Mouse (Mus musculus) gastrocnemius, postnatal 4 days (tissue): Measurements from ENCODE around the gene Smim14. TPM values are rescaled to one million over a fixed set of nuclear protein-coding genes. Genes with fewer than 3 reads are reported as not detected.
A peak's percentile ranks its signal among the peaks of the same experiment; 100 is the strongest.
"Not testable (repeated sequence)": the region's sequence is repeated elsewhere in the genome, so short reads cannot be mapped to it uniquely, and the experiment has no call there.

Source experiments
- DNase-seq, 2 experiments: peaks; one replicate each; pipeline ENCODE4 v3.0.0; 2021 to 2022; ENCODE audit warnings: low spot score in 2 of 2, mixed read lengths in 2 of 2
- total RNA-seq, 2 experiments: library from RNA; stranded (reverse); gene quantifications; 2 replicates each; pipeline ENCODE4 v1.2.3; 2021

Gene Smim14
- total RNA-seq, 2 experiments from 2014 or later = 63.6 to 70.2 TPM

DNA sequence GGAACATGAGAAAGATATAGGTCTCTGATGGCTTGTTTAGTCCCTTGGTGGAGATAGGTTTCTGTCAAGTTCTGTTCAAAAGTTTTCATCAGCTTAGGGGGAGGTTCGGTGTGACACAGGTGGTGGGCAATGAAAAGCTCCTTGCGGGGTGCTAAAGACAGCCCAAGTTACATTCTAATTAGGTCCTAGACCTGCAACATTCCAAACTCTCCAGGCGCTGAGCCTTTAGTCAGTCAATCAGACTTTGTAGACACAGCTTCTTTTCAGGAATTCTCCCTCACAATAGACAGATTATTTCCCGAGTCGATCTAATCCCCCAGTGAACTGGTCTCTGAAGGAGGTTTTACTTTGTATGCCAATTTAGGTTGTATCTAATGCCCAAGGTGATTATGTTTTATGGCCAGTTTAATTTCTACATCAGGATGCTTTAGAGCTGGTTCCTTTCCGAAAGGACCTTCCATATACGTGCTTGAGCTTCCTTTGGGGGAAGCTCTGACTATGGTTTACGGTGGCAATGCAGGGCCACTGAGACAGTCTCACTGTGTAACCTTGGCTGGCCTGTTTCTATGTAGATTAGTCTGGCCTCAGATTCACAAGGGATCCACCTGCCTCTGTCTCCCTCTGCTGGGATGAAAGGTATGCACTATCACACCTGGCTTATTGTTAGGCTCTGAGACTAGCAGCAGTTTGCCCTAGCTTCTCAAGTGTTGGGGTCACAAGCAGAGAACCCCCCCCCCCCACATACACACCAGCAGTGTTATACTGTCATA is 11.1 kb downstream of the Smim14 start:
- DNase-seq = no peak

DNA sequence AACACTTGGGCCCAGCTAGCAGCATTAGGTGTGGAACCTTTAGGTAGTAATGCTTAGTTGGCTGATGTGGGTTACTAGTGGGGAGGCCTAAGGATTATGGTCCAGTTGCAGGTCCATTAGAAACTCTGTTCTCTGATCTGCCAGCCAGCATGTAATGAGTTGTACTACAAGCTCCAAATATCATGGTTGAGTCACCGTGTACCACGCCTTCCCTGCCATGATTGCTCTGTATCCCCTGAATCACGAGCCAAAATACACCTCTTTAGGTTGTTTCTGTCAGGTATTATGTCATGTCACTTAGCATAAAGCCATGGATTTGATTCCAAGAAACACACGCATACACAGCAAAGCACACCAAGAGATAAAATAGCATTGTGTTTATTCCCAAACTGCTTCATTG is 12.2 kb downstream of the Smim14 start:
- no peak for DNase-seq

DNA sequence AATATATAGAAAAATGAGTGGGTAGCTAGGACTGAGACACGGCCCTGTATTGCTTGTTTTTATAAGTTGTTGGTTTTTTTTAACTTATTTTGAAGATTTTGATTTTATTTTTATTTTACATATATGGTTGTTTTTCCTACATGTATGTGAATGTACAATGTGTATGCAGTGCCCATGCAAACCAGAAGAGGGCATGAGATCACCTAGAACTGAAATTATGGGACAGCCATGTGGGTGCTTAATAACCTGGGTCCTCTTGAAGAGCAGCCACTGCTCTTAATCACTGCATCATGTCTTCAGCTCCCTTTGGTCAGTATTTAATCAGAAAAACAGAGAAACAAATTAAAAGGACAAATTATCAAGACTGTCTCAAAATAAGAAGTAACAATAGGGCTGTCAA is 15.2 kb downstream of the Smim14 start:
- no peak for DNase-seq

DNA sequence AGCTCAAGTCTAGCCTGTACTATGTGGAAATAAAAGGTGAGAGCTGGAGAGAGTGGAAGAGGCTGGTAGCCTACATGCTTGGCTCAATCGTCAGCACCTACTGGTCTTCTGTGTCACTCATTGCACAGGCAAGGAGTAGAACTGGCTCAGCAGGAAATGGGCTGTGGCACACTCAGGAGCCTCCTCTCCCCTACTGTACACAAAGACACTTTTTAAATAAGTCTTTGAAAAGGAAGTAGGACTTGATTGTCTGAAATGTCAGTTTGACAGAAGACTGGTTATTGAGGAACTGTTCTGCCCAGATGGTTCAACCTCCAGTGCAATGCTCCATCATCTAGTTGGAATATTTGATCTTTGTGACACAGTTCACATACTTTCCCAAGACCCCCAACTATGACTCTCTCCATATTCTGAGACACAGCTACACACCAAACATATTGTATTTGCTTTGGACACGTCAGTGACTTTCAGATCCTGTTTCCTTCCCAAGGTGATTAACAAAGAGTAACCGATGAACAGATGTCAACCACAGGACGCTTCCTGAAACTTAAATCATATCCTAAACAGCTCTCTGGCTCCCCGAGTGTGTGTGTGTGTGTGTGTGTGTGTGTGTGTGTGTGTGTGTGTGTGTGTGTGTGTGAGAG is 22.2 kb downstream of the Smim14 start:
- DNase-seq = no peak

DNA sequence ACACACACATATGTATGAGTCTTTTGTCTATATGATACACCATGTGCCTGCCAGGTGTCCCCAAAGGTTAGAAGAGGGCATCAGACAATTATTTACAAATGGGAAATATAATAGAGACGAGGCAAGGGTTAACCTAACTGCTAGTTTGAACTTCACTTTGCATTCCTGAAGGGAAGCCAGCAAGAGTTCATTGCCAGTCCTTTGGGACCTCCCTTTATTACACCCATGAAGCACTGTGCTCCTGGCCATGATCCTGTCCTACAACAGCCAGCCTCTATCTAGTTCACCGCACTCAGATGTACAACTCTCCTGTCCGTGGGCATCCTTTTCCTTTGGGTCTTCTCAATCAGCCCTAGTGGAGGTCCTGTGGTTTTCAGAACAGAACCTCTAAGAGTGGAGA is 23.5 kb downstream of the Smim14 start:
- DNase-seq = no peak

DNA sequence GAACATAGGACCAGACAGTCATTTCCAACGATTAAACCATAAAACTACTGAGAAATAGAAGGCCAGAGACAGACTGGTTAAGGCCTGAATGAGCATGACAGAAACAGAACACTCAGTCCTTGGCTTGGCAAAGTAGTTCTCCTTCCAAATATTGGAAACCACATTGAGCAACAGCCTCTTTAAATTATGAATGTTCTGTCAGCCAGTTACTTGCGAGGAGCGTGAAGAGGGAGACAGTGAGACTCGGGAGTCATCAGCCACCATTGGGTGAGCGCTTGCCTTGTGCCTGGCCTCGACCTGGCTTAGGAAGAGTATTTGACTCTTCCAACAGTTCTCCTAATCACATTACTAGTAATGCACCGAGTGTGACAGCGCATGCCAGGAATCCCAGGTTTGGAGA is 28.6 kb downstream of the Smim14 start:
- DNase-seq = no peak

DNA sequence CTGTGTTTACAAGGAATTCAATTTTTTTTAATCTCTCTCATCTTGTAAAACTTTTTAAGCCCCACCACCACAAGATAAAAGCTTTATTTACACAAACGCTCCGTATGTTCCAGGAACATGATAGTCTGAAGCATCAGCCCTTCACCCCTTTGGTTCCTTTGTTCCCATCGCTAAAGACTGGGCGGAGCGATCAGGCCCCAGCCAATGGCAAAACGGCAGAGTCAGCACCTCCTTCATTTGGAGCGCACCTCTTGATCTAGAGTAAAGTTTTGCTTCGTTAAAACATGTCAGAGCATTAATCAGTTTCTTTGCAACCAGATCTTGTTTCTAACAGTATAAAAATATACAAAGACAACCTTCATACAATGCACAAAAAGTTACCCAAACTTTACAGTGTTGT is 31.2 kb downstream of the Smim14 start:
- peak in 1 of 2 experiments; percentile 18 for DNase-seq

DNA sequence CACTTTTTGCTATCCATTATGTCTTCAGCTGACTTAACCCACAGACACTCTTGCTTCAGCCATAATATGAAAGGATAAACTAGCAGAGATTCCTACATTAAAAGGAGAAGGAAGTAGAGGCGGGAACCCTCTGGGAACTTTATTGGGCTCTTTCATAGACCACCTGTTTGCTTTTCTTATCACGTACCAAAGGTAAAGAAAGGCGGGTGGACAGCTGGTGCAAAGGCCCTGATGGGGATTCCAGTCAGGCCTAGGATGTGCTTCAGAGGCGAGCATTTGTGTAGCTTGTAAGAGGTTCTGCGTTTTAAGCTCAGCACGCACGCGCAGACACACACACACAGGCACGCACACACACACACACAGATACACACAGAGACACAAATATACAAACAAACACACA is 35.6 kb downstream of the Smim14 start:
- DNase-seq = no peak

DNA sequence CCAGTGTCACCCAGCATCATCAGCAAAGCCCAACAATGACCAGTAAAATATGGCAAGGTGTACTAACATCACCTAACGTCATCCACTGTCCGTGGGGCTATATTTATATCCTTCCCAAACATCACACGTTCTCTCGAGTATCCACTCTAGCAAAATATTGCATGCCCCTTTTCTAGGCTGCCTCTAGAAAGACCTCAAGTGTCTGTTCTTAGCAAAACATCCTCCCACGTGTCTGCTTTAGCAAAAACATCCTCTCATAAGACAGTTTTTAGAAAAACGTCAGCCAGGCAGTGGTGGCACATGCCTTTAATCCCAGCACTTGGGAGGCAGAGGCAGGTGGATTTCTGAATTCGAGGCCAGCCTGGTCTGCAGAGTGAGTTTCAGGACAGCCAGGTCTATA is 36.8 kb downstream of the Smim14 start:
- DNase-seq = no peak

DNA sequence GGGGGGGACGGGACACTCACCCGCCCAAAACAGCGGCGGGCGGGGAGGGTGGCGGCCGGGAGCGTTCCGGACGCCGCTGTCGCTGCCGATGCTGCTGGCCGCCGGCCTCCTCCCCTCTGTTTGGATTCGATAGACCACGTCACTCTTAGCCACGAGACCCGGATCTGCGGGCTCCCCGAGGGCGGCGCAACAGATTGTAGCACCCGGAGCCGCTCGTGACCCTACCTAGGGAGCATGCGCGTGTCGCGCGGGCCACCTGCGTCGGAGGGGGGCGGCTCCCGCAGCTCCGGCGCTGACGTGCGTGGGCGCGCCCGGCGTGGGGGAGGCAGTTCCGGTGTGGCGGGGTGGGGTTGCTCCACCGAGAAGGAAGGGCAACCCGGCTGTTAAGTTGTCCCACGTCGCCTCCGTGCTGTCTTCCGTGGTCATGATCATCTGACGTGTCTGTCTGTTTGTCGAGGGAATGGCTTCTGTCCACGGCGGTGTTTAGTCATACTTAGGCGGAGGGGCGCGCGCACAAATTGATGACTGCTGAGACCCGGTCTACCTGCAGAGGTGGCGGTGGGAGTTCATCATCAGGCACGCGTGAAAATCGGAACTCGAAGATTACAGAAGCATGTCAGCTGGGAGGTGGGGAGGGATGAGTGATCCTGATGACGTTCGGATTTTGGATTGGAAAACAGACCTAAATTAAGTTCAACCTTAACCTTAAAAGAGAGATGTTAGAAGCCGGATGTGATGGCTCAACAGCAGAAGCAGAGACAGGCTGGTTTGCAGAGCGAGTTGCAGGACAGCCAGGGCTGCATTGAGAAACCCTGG is 44.1 kb downstream of the Smim14 start, which contains the start of gene Gm43552:
TSS of gene Gm43552 (minus strand) at position 118 of the 816 bp plus-strand sequence.
- peak; percentile 86 to 93 for DNase-seq

DNA sequence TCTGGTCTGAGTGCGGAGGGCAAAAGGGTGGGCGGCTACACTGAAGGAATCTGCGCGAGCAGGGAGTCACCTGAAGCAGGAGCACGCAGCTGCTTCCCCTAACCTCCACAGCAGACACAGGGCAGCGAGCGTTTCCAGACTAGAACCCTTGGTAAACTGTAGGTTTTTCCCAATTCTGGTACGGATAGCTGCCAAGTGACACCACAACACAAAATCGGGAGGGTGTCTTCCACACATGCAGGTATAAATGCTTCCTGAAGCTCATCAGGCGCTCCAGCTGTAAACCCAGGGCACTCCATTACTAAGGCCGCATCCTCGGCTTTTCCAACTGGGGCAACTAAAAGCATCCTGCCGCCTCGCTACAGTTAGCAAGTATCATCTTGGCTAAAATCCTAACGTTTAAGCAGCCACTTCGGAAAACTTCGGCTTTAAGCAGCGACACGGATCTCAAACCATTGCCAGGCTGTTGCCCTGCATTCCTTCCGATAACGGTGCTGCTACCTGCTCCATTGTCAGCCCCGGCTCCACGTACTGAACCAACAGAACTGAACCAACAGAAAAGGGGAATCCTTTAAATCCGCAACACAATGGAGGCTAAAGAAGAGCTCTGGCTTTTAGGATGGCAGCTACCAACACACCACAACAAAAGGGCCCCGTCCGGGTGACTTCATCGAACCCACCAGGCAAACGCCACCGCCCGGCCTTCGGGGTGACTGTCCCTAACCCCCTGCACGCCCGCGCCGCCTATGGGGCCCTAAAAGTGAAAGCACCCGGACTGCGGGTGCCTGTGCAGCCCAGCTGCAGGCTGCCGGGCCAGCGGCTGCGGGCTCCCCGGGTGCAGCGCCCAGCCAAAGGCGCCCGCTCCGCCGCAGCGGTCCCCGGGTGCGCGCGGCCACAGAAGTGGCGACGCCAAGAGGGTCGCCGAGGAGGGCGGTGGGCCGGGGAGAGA is 44.9 kb downstream of the Smim14 start:
- peak; percentile 48 to 73 for DNase-seq

DNA sequence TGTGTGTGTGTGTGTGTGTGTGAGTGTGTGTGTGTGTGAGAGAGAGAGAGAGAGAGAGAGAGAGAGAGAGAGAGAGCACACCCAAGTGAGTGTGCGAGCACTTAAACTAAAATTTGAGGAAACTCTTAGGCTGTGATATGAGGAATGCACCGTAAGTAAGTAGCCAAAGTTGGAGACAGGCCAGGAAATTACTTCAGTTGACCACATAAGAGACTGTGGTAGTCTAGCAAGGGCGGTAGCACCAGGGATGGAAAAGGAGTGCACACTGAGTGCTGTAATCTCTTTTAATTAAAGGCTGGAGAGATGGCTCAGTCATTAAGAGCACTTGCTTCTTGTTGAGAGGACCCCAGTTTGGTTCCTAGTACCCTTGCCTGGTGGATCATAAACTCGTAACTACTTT is 47.2 kb downstream of the Smim14 start:
- no peak for DNase-seq

DNA sequence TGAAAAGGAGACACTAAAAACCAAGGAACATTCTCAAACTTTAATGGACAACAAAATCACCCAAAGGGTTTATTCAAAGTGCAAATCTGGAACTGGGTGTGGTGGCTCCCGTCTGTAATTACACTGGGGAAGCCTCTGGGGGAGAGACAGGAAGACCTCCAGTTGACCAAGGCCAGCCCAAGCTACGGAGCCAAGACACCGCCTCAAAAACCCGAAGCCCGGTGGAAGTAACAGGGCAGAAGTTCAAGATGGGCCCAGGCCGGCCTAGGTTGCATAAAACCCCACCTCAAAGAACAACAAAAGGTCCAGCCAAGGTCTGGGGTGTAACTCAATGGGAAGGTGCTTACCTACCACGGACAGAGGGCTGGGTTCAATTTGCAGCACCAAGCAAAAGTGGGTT is 48.3 kb downstream of the Smim14 start:
- DNase-seq = no peak

DNA sequence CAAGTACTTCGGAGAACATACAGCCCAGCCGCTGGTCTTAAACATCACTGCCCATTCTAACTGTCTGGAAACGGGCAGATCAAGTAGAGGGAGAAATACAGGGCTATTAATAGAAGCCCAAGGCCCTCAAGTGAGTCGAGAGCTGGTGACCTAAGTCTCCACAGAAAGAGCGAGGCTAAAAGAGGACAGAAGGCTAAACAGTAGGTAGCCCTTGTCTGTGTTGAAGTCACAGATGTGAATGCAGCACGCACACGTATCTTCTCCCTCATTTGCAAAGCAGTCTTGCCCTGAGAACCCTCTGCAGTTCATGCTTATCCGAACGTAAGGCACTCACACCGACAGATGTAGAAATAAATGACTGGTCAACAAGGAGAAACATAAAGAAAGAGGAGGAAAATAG is 49.6 kb downstream of the Smim14 start:
- DNase-seq = no peak

DNA sequence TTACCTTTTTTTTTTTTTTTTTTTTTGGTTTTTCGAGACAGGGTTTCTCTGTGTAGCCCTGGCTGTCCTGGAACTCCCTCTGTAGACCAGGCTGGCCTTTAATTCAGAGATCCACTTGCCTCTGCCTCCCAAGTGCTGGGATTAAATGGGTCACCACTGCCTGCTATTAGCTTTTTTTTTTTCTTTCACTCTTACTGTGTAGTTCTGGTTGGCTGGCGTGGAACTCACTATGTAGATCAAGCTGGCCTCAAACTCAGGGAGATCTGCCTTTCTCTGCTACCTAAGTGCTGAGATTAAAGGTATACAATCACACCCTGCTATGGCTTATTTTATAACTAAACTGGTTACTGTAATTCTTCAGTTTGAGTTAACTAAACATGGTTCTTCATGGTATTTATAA is 50.5 kb downstream of the Smim14 start:
- no peak for DNase-seq

DNA sequence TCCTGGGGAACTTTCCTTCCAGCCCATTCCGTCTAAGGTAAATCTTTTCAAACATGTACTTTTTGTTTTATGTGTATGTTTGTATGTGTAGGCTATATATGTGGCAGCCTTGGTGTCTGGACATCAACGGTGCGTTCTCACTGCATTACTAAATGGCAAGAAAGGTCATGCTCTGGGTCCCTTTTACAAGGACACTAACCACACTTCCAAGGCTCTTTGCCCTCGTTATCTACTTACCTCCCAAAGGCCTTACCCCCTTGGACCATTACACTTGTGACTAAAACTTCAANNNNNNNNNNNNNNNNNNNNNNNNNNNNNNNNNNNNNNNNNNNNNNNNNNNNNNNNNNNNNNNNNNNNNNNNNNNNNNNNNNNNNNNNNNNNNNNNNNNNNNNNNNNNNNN is 54.0 kb downstream of the Smim14 start:
- no peak for DNase-seq

DNA sequence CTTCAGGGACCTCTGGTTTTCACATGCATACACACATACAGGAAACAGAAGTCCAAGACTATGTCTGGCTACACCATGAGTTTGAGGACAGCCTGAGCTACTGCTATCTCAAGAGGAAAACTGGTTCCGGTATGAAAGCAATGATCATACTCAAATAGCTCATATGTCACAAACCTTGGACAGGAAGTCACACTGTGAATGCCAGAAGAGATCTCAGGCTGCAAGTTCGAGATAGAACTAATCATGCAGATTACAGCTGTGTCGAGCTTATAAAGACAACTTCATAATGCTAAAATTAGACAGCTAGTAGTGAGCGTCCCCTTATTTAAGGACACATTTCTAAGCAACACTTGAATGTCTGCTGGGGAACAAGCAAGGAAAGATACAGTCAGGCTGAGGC is 56.5 kb downstream of the Smim14 start:
- DNase-seq = no peak

DNA sequence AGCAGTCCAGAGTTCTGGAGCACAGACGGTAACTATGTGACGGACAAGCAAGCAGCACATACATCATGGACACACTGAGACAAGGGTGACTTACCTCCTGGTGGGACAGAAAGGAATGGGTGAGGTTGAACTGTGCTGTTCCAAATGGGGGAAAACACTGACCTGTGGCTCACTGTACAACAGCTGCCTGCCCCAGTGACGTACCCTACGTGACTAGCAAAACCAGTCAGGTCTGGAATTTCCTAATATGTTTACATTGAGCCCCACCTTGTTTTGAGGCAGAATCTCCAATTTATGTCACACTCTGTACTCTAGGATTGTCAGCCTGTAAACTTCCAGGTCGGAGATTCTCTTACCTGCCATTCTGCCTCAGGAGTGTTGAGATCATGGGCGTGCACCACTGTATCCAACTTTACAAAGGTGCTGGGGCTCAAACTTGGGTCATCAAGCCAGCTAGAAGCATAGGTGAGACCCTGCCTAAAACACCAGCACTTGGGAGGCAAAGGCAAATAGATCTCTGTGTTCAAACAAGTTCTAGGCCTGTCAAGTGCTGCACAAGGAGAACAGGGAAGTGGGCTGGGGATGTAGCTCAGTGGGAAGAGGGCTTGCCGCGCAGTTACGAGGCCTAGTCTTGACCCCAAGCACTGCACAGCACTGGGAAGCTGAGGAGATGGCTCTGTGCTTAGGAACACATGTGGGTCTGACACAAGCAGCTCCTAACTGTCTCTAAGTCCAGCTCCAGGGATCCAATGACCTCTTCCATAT is 57.1 kb downstream of the Smim14 start:
- DNase-seq = no peak

DNA sequence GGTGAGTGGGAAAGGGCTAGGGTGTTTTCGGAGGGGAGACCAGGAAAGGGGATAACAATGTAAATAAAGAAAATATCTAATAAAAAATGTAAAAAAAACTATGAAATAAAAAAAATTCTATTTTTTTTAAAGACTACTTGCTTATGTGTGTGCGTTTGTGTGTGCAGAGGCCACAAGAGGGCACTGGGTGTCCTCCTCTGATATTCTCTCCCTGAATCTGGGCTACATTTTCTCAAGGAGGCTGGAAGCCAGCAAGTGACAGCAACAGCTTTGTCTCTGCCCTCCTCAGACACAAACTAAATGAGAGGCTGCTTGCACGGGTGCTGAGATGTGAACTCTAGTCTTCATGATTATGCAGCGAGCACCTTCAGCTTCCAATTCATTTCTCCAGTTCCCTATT is 58.8 kb downstream of the Smim14 start:
- DNase-seq = no peak

DNA sequence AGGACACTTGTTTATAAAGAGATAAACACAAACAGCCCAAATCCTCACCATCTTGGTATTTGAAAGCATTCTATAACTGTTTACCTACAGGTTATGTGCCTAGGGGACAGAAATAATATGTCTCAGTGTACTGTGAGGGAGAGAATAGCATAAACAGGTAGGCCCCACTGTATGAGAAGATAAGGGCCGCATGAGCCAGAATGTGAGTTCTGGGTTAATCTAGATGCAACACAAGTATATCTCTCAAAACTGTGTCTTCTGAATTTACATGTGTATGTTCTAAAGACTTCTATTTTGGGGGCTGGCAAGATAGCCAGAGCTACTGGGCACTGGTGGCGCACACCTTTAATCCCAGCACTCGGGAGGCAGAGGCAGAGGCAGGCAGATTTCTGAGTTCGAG is 60.2 kb downstream of the Smim14 start:
- DNase-seq = not testable (repeated sequence)
